Mouse (Mus musculus) brain, embryonic 14.5 days (tissue): ENCODE data around the gene Primpol.
A peak's percentile ranks its signal among the peaks of the same experiment; 100 is the strongest.

Experiments
- CTCF ChIP-seq: fragments of 200-500 bp; IDR thresholded peaks from 2 replicates; pipeline ENCODE4 v1.5.1; 2012; ENCODE audit warnings: inconsistent platforms, mild to moderate bottlenecking, moderate library complexity, borderline replicate concordance; ENCODE audit not compliant: insufficient read depth, insufficient read length; ENCODE audit errors: extremely low read depth
- POLR2A ChIP-seq: fragments of 200-500 bp; IDR thresholded peaks from 2 replicates; pipeline ENCODE4 v1.6.1; 2012; ENCODE audit warnings: mild to moderate bottlenecking, inconsistent platforms, borderline replicate concordance; ENCODE audit not compliant: poor library complexity, insufficient read depth, insufficient read length, severe bottlenecking; ENCODE audit errors: extremely low read depth

DNA sequence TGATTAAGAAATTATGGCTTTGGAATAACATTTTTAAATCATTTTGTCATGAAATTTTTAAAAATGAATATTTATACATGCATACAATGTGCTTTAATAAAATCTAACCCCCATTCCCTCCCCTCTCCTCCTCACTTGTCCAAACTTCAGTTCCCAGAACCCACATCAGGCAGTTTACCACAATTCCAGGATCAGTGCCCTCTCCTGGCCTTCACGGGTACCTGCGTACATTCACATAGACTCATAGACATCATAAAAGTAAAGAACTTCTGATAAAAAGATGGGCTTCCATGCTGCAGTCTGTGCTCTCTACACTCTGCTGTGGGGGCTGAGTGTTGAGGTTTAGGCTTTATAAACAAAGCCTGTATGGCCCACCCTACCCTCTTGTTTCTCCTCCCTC is 48.1 kb downstream of the Primpol start:
- TF ChIP-seq POLR2A, result no peak
- peak; percentile 41; the same call in 1 of the 2 replicates for TF ChIP-seq CTCF
